Mouse (Mus musculus) natural killer cell, adult 2 months (primary cell): ENCODE data around the gene Fscn2.
A peak's percentile ranks its signal among the peaks of the same experiment; 100 is the strongest.
"Not testable (repeated sequence)": the region's sequence is repeated elsewhere in the genome, so short reads cannot be mapped to it uniquely, and the experiment has no call there.

Experiments
- DNase-seq, 2 experiments: peaks; one replicate each; pipeline ENCODE4 v3.0.0; 2022; ENCODE audit warnings: low spot score in 2 of 2

The Fscn2 gene

GRCm38 (mm10) chr11:120345067-120345681, 16.2 kb upstream of the Fscn2 start:
- no peak for DNase-seq

GRCm38 (mm10) chr11:120346383-120347034, 14.8 kb upstream of the Fscn2 start:
- not testable (repeated sequence) for DNase-seq

DNA sequence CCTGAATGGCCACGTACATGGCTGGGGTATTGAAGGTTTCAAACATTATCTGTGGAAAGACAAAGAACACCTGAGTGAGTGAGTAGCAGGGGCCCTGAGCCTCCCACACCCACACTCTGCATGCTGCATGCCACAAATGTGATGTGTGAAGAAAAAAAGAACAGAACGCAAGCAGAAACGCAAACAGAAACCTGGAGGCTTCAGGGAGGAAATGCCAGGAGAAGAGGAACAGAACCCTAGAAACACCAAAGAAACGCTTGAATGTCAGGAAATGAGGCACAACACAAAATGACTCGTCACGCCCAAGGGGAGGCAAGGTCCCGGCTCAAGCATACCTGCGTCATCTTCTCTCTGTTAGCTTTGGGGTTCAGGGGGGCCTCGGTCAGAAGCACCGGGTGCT, 14.0 kb upstream of the Fscn2 start:
- DNase-seq: peak in 1 of 2 experiments; percentile 49

DNA sequence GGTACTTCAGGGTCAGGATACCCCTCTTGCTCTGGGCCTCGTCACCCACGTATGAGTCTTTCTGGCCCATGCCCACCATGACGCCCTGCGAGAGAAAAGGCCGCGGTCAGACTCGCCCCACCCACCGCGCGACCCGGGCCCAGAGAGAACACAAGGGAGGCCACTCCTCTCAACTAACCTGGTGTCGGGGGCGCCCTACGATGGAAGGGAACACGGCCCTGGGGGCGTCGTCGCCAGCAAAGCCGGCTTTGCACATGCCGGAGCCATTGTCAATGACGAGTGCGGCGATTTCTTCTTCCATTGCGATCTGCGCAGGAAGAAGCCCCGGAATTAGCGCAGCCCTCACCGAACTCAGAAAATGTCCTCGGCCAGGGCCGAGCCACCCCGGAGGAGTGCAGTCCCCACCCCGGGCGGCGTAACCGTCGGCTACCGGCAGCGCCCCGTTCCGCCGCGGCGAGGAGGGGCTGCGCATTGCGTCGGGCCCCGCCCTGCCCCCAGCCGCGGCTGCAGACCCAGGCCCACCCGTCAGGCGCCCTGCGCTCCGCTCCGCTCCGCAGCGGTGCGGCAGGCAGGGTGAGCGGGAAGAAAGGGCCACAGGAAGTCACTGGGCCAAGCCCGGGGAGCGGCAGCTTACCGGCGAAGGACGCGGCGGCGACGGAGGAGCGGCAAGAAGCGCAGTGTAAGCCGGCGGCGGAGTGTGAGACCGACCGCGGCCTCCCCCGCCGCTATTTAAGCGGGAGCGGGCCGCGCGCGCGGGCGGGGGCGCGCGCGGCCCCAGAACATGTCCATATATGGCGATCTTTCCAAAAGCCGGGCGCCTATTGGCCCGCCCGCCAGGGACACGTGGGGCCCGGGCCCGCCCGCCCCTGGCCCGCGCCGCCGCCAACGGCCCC, 13.3 kb upstream of the Fscn2 start, which contains the start of gene Actg1:
Gene Actg1, minus strand, starts transcription at position 752 of the 893 bp plus-strand sequence.
- DNase-seq: peak; percentile 76 to 84

DNA sequence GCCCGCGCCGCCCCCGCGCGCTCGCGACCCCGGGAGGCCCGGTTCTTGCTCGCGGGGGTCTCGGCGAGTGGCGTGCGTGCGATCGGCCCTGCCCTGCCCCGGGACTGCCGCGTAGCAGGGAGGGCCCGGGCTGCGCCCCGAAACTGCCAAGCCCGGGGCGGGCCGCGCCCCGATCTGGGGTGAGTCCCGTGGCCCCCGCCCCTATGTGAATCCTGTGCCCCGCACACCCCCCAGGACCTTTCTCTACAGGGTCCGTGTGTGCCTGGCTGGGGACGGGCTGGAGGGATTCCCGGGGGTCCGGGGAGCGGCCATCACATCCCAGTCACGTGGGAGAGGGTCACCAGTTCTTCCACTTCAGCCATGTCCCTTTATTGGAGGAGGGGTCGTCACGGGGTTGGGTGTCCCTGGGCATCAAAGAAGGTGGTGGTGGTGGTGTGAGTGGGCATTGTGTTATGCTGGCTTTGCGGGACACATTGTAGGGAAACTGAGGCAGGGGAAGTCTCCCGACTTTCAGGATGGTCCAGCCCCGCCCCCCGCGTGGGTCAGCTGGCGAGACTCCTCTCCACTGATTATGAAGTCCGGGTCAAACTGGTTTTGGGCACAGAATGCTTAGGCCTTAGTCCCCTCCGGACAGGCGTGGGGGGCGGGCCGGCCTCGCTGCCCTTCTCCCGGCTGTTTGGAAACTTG, 12.5 kb upstream of the Fscn2 start:
- peak; percentile 36 to 45 for DNase-seq

- peak; percentile 32 to 56 for DNase-seq
Observed at GRCm38 (mm10) chr11:120349371-120349985, 11.9 kb upstream of the Fscn2 start.

DNA sequence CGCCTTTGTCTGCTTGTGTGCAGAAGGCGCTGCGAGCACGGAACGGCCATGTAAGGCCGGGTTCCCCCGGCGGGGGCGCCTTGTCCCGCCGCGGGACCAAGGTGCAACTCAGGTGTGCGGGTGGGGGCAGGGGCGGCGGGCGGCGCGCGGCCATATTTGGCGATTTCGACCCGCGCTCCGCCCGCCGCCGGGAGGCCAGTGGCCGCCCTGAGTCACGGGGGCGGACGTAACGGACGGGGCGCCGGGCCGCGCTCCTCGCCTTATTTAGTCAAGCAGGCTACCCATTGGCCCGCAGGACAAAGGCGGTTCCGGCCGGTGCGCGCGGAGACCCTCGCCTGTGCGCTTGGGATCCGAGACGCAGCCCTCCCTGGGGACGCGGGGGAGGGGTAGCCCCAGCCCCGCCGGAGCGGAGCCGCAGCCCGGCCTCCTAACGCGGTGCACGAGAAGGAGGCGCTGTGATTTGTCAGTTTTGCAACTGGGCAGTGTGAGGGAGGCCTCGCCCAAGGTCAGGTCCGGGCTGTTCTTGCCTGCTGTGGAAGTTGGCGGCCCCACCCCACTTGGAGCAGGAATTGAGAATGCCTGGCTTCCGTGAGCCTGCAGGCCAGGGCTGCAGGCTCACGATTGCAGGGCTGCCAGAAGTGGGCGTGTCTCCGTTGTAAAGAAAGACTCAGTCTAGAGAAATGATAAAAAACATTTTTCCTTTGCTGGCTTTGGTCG, 11.2 kb upstream of the Fscn2 start:
- peak; percentile 64 for DNase-seq

DNA sequence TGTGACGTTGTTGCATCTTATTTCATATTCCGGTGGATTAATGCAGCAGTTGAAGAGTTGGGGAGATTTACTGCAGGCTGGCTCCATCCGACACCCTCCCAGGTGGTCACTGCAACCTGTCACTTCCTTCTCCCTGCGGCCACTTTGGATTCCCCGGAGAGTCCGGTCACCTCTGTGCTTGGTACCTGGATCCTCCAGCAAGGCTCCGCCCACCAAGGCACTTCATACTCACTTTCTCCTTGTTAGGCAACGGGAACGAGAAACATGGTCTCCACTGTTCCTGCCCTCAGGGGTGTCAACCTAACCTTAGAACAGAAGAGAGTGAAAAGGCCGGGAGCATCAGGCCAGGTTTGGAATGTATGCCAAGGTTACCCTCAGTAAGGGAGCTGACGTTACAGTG, 10.6 kb upstream of the Fscn2 start:
- no peak for DNase-seq

- no peak for DNase-seq
Observed at GRCm38 (mm10) chr11:120351250-120352092, 9.9 kb upstream of the Fscn2 start.

- not testable (repeated sequence) for DNase-seq
Observed at GRCm38 (mm10) chr11:120352093-120352350, 9.3 kb upstream of the Fscn2 start.

DNA sequence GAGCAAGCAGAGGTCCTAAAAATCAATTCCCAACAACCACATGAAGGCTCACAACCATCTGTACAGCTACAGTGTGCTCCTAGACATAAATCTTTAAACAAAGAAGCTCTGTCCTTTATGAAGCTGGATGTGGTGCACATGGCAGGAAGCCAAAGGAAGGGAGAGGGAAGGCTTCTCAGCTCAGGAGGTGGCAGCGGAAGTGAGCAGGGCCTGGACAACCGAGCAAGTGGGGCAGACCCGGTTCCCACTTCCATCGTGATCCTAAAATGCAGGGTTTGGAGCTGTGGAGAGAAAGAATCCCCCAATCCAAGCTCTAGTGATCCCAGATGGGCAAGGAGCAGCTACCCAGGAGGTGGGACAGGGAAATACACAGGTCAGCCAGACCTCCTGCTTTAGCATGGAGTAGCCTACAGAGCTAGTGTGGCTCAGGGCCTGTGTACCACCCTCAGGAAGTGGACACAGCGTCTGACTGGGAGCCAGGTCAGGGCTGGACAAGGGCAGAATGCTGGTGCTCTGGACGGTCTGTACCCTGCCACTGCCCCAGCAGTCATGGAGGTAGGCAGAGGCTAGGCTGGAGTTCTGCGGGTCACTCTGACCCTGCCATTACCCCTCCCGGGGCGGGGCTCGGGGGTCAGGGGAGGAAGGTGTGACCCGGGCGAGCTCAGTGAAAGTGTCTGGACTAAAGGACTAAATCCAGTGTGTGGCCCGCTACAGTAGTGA, 8.6 kb upstream of the Fscn2 start:
- DNase-seq: no peak

- DNase-seq: peak; percentile 97 to 99
Observed at GRCm38 (mm10) chr11:120353500-120354303, 7.6 kb upstream of the Fscn2 start.

DNA sequence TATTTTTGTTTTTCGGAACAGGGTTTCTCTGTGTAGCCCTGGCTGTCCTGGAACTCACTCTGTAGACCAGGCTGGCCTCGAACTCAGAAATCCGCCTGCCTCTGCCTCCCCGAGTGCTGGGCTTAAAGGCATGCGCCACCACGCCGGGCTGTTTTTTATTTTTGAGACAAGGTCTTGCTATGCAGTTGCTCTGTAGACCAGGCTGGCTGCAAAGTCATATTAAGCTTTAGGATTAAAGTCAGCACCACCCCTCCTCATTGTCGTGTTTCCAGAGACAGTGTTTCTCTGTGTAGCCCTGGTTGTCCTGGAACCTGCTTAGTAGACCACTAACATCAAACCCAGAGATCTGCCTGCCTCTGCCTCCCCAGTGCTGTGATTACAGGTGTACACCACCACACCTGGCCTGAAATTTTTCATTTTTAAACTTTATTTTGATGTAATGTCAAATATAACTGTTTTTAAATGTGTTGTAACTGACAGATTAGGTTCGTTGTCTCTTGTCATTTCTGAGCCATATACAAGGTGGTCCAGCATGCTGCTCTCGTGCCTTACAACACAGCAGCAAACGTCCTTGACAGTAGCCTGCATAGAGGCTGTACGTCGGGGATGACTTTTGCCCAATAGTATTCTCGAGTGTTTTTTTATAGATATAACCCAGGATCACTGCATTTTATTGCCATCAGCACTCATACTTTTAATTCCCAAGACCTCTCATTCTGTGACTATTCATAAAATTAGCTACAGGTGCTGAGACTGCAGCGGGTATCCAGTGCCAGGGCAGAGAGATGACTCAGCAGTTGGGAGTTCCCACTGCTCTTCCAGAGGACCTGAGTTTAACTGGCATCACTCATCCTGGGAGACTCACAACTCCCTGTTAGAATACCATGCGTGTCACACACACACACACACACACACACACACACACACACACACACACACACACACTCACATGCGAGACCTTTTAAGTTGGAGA, 6.7 kb upstream of the Fscn2 start:
- DNase-seq: no peak

DNA sequence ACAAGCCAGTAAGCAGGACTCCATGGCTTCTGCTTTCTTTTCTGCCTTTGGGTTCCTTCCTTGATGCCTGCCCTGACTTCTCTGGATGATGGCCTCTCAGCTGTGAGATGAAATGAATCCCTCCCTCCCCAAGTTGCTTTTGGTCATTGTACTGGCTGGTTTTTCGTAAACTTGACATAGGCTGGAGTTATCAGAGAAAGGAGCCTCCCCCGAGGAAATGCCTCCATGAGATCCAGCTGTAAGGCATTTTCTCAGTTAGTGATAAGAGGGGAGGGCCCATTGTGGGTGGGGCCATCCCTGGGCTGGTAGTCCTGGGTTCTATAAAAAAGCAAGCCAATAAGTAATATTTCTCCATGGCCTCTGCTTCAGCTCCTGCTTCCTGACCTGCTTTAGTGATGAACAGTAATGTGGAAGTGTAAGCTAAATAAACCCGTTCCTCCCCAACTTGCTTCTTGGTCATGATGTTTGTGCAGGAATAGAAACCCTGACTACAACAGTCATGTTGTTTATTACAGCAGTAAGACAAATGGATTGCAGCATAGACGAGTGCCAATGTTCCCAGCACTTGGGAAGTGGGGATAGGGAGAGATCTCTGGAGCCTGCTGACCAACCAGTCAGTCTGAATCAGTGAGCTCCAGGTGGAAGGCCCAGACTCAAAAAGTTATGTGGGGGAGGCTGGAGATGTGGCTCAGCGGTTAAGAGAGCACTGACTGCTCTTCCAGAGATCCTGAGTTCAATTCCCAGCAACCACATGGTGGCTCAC, 5.9 kb upstream of the Fscn2 start:
- DNase-seq: no peak

GRCm38 (mm10) chr11:120356319-120356840, 5.0 kb upstream of the Fscn2 start:
- DNase-seq: no peak

- DNase-seq: no peak
Observed at GRCm38 (mm10) chr11:120356900-120357299, 4.4 kb upstream of the Fscn2 start.
